Mouse (Mus musculus) embryonic facial prominence, embryonic 12.5 days (tissue): Measurements from ENCODE around the gene Ech1. TPM values are rescaled to one million over a fixed set of nuclear protein-coding genes. Genes with fewer than 3 reads are reported as not detected.
A peak's percentile ranks its signal among the peaks of the same experiment; 100 is the strongest.

Source experiments
- ATAC-seq: fragments of 200-750 bp; cut with Nextera tagmentation; 2 replicates; pipeline ENCODE4 v1.8.0; 2017; ENCODE audit not compliant: insufficient number of reproducible peaks, insufficient read depth, low FRiP score, low TSS enrichment
- H3K27ac ChIP-seq: fragments of 300-500 bp; sonication (generic); 2 replicates; pipeline ENCODE4 v1.5.1; 2016; ENCODE audit warnings: mild to moderate bottlenecking
- H3K27me3 ChIP-seq: fragments of 300-500 bp; sonication (generic); 2 replicates; pipeline ENCODE4 v1.6.1; 2016; ENCODE audit warnings: mild to moderate bottlenecking, moderate library complexity
- H3K36me3 ChIP-seq: fragments of 300-500 bp; sonication (generic); 2 replicates; pipeline ENCODE4 v1.6.1; 2016; ENCODE audit warnings: mild to moderate bottlenecking
- H3K4me1 ChIP-seq: fragments of 300-500 bp; sonication (generic); 2 replicates; pipeline ENCODE4 v1.6.1; 2016
- H3K4me2 ChIP-seq: fragments of 300-500 bp; sonication (generic); replicated peaks from 2 replicates; pipeline ENCODE4 v1.6.1; 2016; ENCODE audit warnings: mild to moderate bottlenecking, moderate library complexity
- H3K4me3 ChIP-seq: fragments of 300-500 bp; sonication (generic); 2 replicates; pipeline ENCODE4 v1.5.1; 2016; ENCODE audit warnings: mild to moderate bottlenecking
- H3K9ac ChIP-seq: fragments of 300-500 bp; sonication (generic); 2 replicates; pipeline ENCODE4 v1.6.1; 2016; ENCODE audit warnings: mild to moderate bottlenecking, moderate library complexity
- H3K9me3 ChIP-seq: fragments of 300-500 bp; sonication (generic); 2 replicates; pipeline ENCODE4 v1.6.1; 2016; ENCODE audit warnings: mild to moderate bottlenecking, moderate library complexity
- WGBS: fragments of 180-500 bp; shearing (Covaris S2); methylation state at CpG from one replicate; pipeline ENCODE4 v1.1.7; 2016; 5-methylcytosine and 5-hydroxymethylcytosine counted together
- polyA plus RNA-seq: library from polyadenylated mRNA; unstranded; fragments of >200 nt; fragmentation: Nextera tagmentation; extraction: Ambion mirVana; gene quantifications from 2 replicates; pipeline ENCODE4 v1.2.1, GENCODE M21; 2016

Gene Ech1
- polyA plus RNA-seq, 1 experiment from 2014 or later: 117 TPM

- H3K4me3 ChIP-seq: no peak overlapping the region
- H3K27ac ChIP-seq: no peak overlapping the region
- no peak overlapping the region for H3K9ac ChIP-seq
Measured at GRCm38 (mm10) chr7:28815230-28815629, 9.8 kb upstream of the Ech1 start.

GRCm38 (mm10) chr7:28816201-28816600 lies 8.8 kb upstream of the Ech1 start:
- ATAC-seq: no peak
- H3K27me3 ChIP-seq: no peaks in the 10 kb centered on the region
- 92% methylated on average over 9 of the region's 9 CpGs for WGBS

More at GRCm38 (mm10) chr7:28815230-28815629, 9.8 kb upstream of the Ech1 start:
- Histone ChIP-seq H3K36me3 (peaks cover 78% of the 10 kb centered on the region), H3K27me3 (no peaks in the 10 kb centered on the region), H3K9me3 (no peaks in the 10 kb centered on the region), H3K4me1 (peaks cover 42% of the 10 kb centered on the region), H3K4me2 (no peak overlapping the region)
- WGBS: 88% methylated on average over 9 of the region's 9 CpGs
- ATAC-seq: no peak

GRCm38 (mm10) chr7:28816920-28817319 lies 8.1 kb upstream of the Ech1 start:
- no peaks in the 10 kb centered on the region for H3K27me3 ChIP-seq
- peaks cover 93% of the 10 kb centered on the region for H3K36me3 ChIP-seq
- no peak overlapping the region for H3K9ac ChIP-seq
- no peaks in the 10 kb centered on the region for H3K9me3 ChIP-seq
- peaks cover 42% of the 10 kb centered on the region for H3K4me1 ChIP-seq
- no peak overlapping the region for H3K27ac ChIP-seq
- WGBS: 92% methylated on average over 10 of the region's 10 CpGs
- ATAC-seq: no peak
- H3K4me3 ChIP-seq: no peak overlapping the region
- no peak overlapping the region for H3K4me2 ChIP-seq

More at GRCm38 (mm10) chr7:28816201-28816600, 8.8 kb upstream of the Ech1 start:
- H3K4me2 ChIP-seq: no peak overlapping the region
- H3K36me3 ChIP-seq: peaks cover 87% of the 10 kb centered on the region
- 0 out of 2 replicates have a peak overlapping the region, but pooled peaks have one; percentile 34 for H3K9ac ChIP-seq
- H3K9me3 ChIP-seq: no peaks in the 10 kb centered on the region
- H3K27ac ChIP-seq: no peak overlapping the region
- H3K4me1 ChIP-seq: peaks cover 42% of the 10 kb centered on the region
- no peak overlapping the region for H3K4me3 ChIP-seq

GRCm38 (mm10) chr7:28817524-28817923 lies 7.5 kb upstream of the Ech1 start:
- H3K9ac ChIP-seq: no peak overlapping the region
- H3K4me2 ChIP-seq: no peak overlapping the region
- 79% methylated on average over 6 of the region's 6 CpGs for WGBS
- H3K27me3 ChIP-seq: no peaks in the 10 kb centered on the region
- peaks cover 95% of the 10 kb centered on the region for H3K36me3 ChIP-seq
- H3K9me3 ChIP-seq: no peaks in the 10 kb centered on the region
- ATAC-seq: no peak
- H3K4me3 ChIP-seq: no peak overlapping the region
- peaks cover 36% of the 10 kb centered on the region for H3K4me1 ChIP-seq
- H3K27ac ChIP-seq: 0 out of 2 replicates have a peak overlapping the region, but pooled peaks have one; percentile 33

- Histone ChIP-seq H3K9me3 (no peaks in the 10 kb centered on the region), H3K4me2 (no peak overlapping the region), H3K36me3 (peaks cover 96% of the 10 kb centered on the region), H3K4me1 (peaks cover 32% of the 10 kb centered on the region), H3K27ac (0 out of 2 replicates have a peak overlapping the region, but pooled peaks have one; percentile 33), H3K9ac (no peak overlapping the region), H3K4me3 (no peak overlapping the region), H3K27me3 (no peaks in the 10 kb centered on the region)
- no peak for ATAC-seq
- WGBS: 76% methylated on average over 4 of the region's 4 CpGs
Measured at GRCm38 (mm10) chr7:28817957-28818356, 7.1 kb upstream of the Ech1 start.

- Histone ChIP-seq H3K27me3 (no peaks in the 10 kb centered on the region), H3K9me3 (no peaks in the 10 kb centered on the region), H3K4me3 (no peak overlapping the region), H3K4me2 (no peak overlapping the region), H3K36me3 (peaks cover 92% of the 10 kb centered on the region), H3K27ac (no peak overlapping the region), H3K4me1 (peaks cover 29% of the 10 kb centered on the region), H3K9ac (no peak overlapping the region)
- WGBS: 78% methylated on average over 18 of the region's 18 CpGs
- ATAC-seq: no peak
Measured at GRCm38 (mm10) chr7:28818436-28818835, 6.6 kb upstream of the Ech1 start.

- WGBS: 90% methylated on average over 4 of the region's 4 CpGs
- H3K4me3 ChIP-seq: no peak overlapping the region
- H3K4me1 ChIP-seq: peaks cover 25% of the 10 kb centered on the region
- H3K27ac ChIP-seq: no peak overlapping the region
- H3K9me3 ChIP-seq: no peaks in the 10 kb centered on the region
- H3K27me3 ChIP-seq: no peaks in the 10 kb centered on the region
- no peak overlapping the region for H3K9ac ChIP-seq
- peaks cover 87% of the 10 kb centered on the region for H3K36me3 ChIP-seq
- no peak overlapping the region for H3K4me2 ChIP-seq
- ATAC-seq: no peak
Measured at GRCm38 (mm10) chr7:28818861-28819452, 6.1 kb upstream of the Ech1 start.

- H3K4me2 ChIP-seq: no peak overlapping the region
- H3K27me3 ChIP-seq: no peaks in the 10 kb centered on the region
- peaks cover 80% of the 10 kb centered on the region for H3K36me3 ChIP-seq
- H3K9me3 ChIP-seq: no peaks in the 10 kb centered on the region
- H3K27ac ChIP-seq: 0 out of 2 replicates have a peak overlapping the region, but pooled peaks have one; percentile 31
- 86% methylated on average over 4 of the region's 4 CpGs for WGBS
- peaks cover 24% of the 10 kb centered on the region for H3K4me1 ChIP-seq
- no peak for ATAC-seq
- H3K9ac ChIP-seq: no peak overlapping the region; the same call in 1 of the 2 replicates
- H3K4me3 ChIP-seq: no peak overlapping the region
Measured at GRCm38 (mm10) chr7:28819571-28819970, 5.4 kb upstream of the Ech1 start.

GRCm38 (mm10) chr7:28820358-28821260 lies 4.4 kb upstream of the Ech1 start:
- H3K9ac ChIP-seq: no peak overlapping the region
- peaks cover 19% of the 10 kb centered on the region for H3K4me1 ChIP-seq
- H3K4me3 ChIP-seq: no peak overlapping the region
- 0 out of 2 replicates have a peak, but pooled peaks have one; percentile 18 for ATAC-seq
- WGBS: 64% methylated on average over 12 of the region's 12 CpGs
- H3K9me3 ChIP-seq: no peaks in the 10 kb centered on the region
- peak overlapping the region; percentile 32; the same call in 1 of the 2 replicates for H3K27ac ChIP-seq
- H3K36me3 ChIP-seq: peaks cover 70% of the 10 kb centered on the region
- no peaks in the 10 kb centered on the region for H3K27me3 ChIP-seq
- H3K4me2 ChIP-seq: 0 out of 2 replicates have a peak overlapping the region, but pooled peaks have one; percentile 1

GRCm38 (mm10) chr7:28821261-28821831 lies 3.7 kb upstream of the Ech1 start:
- Histone ChIP-seq H3K27me3 (no peaks in the 10 kb centered on the region), H3K9me3 (no peaks in the 10 kb centered on the region), H3K9ac (no peak overlapping the region), H3K36me3 (peaks cover 63% of the 10 kb centered on the region), H3K4me3 (no peak overlapping the region), H3K4me1 (peaks cover 24% of the 10 kb centered on the region), H3K27ac (0 out of 2 replicates have a peak overlapping the region, but pooled peaks have one; percentile 32), H3K4me2 (0 out of 2 replicates have a peak overlapping the region, but pooled peaks have one; percentile 1)
- no peak for ATAC-seq
- WGBS: 78% methylated on average over 10 of the region's 10 CpGs

- Histone ChIP-seq H3K27me3 (no peaks in the 10 kb centered on the region), H3K9ac (no peak overlapping the region), H3K4me2 (no peak overlapping the region), H3K9me3 (no peaks in the 10 kb centered on the region), H3K27ac (no peak overlapping the region), H3K4me1 (peaks cover 16% of the 10 kb centered on the region; the same call in 1 of the 2 replicates), H3K4me3 (no peak overlapping the region), H3K36me3 (peaks cover 51% of the 10 kb centered on the region)
- 68% methylated on average over 1 of the region's 1 CpGs for WGBS
- no peak for ATAC-seq
Measured at GRCm38 (mm10) chr7:28822556-28822955, 2.5 kb upstream of the Ech1 start.
